Mouse (Mus musculus) testis, adult 2 months (tissue): ENCODE measurements around the gene Ano9. TPM values are rescaled to one million over a fixed set of nuclear protein-coding genes. Genes with fewer than 3 reads are reported as not detected.

Experiments
- H3K27ac ChIP-seq: fragments of 200-500 bp; 2 replicates; pipeline ENCODE4 v1.5.1; 2012; ENCODE audit warnings: low read depth, low read length; ENCODE audit not compliant: control insufficient read depth, insufficient read depth
- H3K27me3 ChIP-seq: fragments of 200-500 bp; 2 replicates; pipeline ENCODE4 v1.6.1; 2012; ENCODE audit warnings: mild to moderate bottlenecking, low read length, moderate library complexity; ENCODE audit not compliant: control insufficient read depth, insufficient read depth
- H3K36me3 ChIP-seq: fragments of 200-500 bp; 2 replicates; pipeline ENCODE4 v1.6.1; 2012; ENCODE audit warnings: mild to moderate bottlenecking, low read length; ENCODE audit not compliant: control insufficient read depth, insufficient read depth
- H3K4me1 ChIP-seq: fragments of 200-500 bp; 2 replicates; pipeline ENCODE4 v1.6.1; 2012; ENCODE audit warnings: low read length; ENCODE audit not compliant: control insufficient read depth, insufficient read depth
- H3K4me3 ChIP-seq: fragments of 200-500 bp; 2 replicates; pipeline ENCODE4 v1.5.1; 2012; ENCODE audit warnings: low read depth, mild to moderate bottlenecking, low read length, moderate library complexity, mixed read lengths; ENCODE audit not compliant: control insufficient read depth
- CTCF ChIP-seq: fragments of 200-500 bp; IDR thresholded peaks from 2 replicates; pipeline ENCODE4 v1.5.1; 2012; ENCODE audit warnings: low read depth, mild to moderate bottlenecking, inconsistent platforms, low read length, moderate library complexity; ENCODE audit not compliant: control insufficient read depth, insufficient read depth, insufficient replicate concordance
- POLR2A ChIP-seq: fragments of 200-500 bp; IDR thresholded peaks from 2 replicates; pipeline ENCODE4 v1.6.1; 2012; ENCODE audit warnings: low read depth, mild to moderate bottlenecking, inconsistent platforms, low read length, moderate library complexity; ENCODE audit not compliant: control insufficient read depth
- polyA plus RNA-seq: library from polyadenylated mRNA; depleted of rRNA; stranded (reverse); fragments of >200 nt; gene quantifications from 2 replicates; pipeline ENCODE4 v1.2.3, GENCODE M21; 2012

Ano9 gene
- polyA plus RNA-seq, 1 experiment, result 0.30 TPM

DNA sequence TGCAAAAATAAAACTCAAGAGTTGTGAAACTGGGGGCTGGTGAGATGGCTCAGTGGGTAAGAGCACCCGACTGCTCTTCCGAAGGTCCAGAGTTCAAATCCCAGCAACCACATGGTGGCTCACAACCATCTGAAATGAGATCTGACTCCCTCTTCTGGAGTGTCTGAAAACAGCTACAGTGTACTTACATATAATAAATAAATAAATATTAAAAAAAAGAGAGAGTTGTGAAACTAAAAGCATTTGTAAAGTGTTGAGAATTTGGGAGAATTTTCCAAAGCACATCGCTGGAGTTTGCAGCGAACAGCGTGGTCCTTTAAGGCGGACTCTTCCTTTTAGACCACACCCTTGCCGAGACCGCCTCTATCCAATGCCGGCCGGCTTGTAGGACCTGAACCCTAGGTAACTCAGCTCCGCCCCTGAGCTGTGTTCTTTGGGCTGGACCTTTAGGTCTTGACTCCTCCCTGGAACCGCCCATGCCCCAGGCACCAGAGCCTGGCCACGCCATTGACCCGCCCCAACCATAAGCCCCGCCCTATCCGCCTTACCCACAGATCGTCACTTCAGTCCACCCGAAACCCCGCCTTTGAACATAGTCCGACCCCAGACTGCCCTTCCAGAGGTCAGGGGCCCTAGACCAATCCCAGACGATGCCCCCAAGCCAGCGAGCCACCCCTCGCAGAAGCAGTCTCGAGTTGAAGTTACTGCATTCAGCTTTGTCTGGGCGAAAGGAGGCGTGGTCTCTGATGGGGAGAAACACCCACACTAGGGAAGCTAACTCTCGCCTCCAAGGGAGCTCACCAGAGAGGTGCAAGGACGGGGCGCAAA is 5.3 kb upstream of the Ano9 start:
- Histone ChIP-seq H3K36me3 (no peaks in the 10 kb centered on the region), H3K27me3 (no peaks in the 10 kb centered on the region), H3K4me3 (peak overlapping the region; percentile 86), H3K27ac (peak overlapping the region; percentile 30), H3K4me1 (peaks cover 11% of the 10 kb centered on the region)
- TF ChIP-seq CTCF, result no peak
- TF ChIP-seq POLR2A, result peak; percentile 52; the same call in 1 of the 2 replicates

DNA sequence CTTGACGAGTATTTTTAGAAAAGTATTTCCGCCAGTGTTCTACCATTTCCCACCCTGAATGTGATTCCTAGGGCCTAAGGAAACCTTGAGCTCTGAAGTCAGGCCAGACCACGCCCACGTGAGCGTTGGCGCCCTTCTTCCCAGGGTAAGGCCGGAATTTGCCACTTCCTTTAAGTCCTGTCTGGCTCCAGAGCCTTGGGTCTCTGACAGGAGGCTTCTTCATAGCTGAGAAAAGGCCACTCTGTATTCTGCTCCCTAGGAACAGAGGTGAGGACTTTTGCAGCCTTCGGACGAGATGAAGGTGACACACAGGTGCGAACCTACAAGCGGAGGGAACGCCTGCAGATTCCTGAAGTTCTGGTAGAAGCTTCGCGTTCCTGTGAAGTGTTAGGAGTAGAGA is 4.6 kb upstream of the Ano9 start, which contains the start of gene Ptdss2:
TSS of gene Ptdss2 (plus strand) at position 138 of the 400 bp plus-strand sequence.
- TF ChIP-seq CTCF (no peak), POLR2A (no peak)
- H3K27ac ChIP-seq, result peak within 1 kb of the TSS; percentile 30
- H3K4me1 ChIP-seq, result peaks cover 11% of the 10 kb centered on the region
- H3K27me3 ChIP-seq, result no peaks in the 10 kb centered on the region
- H3K36me3 ChIP-seq, result no peaks in the 10 kb centered on the region
- peak within 1 kb of the TSS; percentile 86 for H3K4me3 ChIP-seq

DNA sequence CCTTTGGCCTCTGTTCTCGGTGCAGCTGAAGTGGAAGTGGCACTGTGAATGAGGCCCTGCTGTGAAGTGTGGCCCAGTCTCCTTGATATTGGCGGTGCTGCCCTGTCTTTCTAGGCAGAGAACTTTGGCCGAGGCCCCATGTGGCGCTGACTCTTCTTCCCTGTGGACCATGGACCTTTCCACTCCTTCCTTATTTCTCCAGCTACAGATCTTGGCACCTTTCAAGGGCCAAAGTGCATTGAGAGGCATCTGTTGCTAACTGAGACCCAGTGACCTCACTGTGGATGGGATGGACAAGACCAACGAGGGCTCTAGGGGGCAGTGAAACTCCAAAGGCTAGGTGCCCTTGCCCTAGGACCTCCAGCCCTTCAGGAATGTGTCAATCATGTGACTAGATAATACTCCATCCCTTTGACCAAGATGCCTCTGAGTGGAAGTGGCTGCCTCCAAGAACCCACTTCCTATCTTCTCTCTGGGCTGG is 3.5 kb upstream of the Ano9 start:
- no peaks in the 10 kb centered on the region for H3K27me3 ChIP-seq
- no peak overlapping the region for H3K4me3 ChIP-seq
- no peaks in the 10 kb centered on the region for H3K36me3 ChIP-seq
- H3K27ac ChIP-seq, result no peak overlapping the region
- TF ChIP-seq POLR2A (no peak), CTCF (no peak)
- H3K4me1 ChIP-seq, result peaks cover 11% of the 10 kb centered on the region

DNA sequence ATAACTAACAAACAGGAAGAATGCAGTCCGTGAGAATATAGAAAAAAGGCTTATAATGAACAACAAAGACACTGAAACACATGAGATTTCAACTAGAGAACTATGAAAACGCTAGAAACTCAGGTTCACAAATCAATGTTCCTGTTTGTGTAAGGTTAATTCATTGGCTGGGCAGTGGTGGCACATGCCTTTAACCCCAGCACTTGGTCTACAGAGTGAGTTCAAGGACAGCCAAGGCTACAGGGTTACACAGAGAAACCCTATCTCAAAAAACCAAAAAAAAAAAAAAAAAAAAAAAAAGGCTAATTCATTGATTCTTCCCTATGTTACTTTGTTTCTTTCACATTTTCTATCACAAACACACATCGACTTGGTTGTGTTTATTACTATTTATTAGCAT is 3.0 kb upstream of the Ano9 start:
- H3K27ac ChIP-seq, result no peak overlapping the region
- TF ChIP-seq CTCF (no peak), POLR2A (no peak)
- H3K27me3 ChIP-seq, result no peaks in the 10 kb centered on the region
- no peak overlapping the region for H3K4me3 ChIP-seq
- no peaks in the 10 kb centered on the region for H3K36me3 ChIP-seq
- peaks cover 11% of the 10 kb centered on the region for H3K4me1 ChIP-seq

DNA sequence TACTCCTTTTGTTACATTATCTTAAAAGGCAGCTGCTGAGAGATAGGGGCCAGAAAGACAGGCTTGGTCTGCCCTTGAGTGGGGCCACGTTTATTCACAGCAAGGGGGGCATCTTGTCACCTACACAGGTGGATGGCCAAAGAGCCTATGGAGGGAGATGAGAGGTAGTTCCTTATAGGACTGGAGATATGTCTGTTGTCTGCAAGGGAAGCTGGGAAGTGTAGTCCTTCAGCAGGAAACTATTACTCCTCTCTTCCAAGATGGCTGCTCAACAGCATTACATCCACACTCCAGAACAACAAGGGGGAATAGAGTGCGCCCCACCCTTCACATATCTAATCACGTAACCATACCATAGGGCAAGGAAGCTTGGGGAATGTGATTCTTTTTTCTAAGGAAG is 1.9 kb upstream of the Ano9 start:
- peaks cover 11% of the 10 kb centered on the region for H3K4me1 ChIP-seq
- H3K36me3 ChIP-seq, result no peaks in the 10 kb centered on the region
- no peak overlapping the region for H3K27ac ChIP-seq
- no peaks in the 10 kb centered on the region for H3K27me3 ChIP-seq
- TF ChIP-seq POLR2A, result no peak
- no peak for TF ChIP-seq CTCF
- H3K4me3 ChIP-seq, result no peak overlapping the region

DNA sequence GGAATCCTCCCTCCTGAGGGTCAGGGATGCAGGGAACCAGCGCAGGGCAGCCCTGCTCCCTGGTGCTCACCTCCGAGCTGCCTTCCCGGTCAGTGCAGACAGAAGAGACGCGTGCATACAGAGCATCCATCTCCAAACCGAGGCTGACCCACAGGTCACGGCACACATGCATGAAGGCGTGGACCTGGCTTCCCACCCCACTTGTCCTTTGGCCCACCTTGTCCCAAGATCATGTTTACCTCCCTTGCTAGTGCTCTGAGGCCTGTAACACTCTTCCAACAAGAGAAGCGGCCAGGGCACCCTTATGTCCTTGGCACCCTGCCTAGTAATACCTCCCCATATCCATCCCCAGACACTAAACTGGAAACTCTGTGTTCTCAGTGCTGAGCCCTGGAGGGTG is 1.7 kb downstream of the Ano9 start:
- Histone ChIP-seq H3K27ac (no peak overlapping the region), H3K27me3 (no peaks in the 10 kb centered on the region), H3K4me1 (no peaks in the 10 kb centered on the region), H3K4me3 (no peak overlapping the region), H3K36me3 (no peaks in the 10 kb centered on the region)
- no peak for TF ChIP-seq CTCF
- no peak for TF ChIP-seq POLR2A

DNA sequence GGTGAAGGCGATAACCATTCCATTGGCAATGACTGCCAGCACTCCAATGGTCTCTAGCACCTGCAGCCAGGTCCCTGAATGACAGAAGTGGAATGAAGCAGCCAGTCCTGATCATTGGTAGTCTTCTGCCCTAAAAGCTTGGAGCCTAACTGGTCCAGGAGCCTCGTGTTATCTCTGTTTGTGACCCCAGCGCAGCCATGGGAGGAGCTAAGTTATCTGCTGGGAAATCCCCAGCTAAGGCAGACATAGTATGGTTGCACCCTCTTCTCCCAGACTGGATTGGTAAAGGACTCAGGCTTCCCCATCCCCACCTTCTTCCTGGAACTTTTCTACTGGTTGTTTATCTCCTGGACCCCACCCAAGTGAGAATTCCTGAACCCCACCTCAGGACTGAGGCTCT is 14.4 kb downstream of the Ano9 start:
- TF ChIP-seq POLR2A (no peak), CTCF (no peak)
- no peaks in the 10 kb centered on the region for H3K36me3 ChIP-seq
- no peak overlapping the region for H3K4me3 ChIP-seq
- peaks cover 9% of the 10 kb centered on the region for H3K4me1 ChIP-seq
- no peak overlapping the region for H3K27ac ChIP-seq
- H3K27me3 ChIP-seq, result no peaks in the 10 kb centered on the region
